Mouse (Mus musculus) C2C12 (cell line): ENCODE results near the gene Asnsd1.
"Not testable (repeated sequence)": the region's sequence is repeated elsewhere in the genome, so short reads cannot be mapped to it uniquely, and the experiment has no call there.

ENCODE experiments used
- CEBPB ChIP-seq: IDR thresholded peaks from one replicate; pipeline ENCODE4 v1.6.1; 2011; ENCODE audit warnings: low read depth, mild to moderate bottlenecking, control low read depth, moderate library complexity
- CTCF ChIP-seq: IDR thresholded peaks from one replicate; pipeline ENCODE4 v1.5.1; 2011; ENCODE audit not compliant: control insufficient read depth, insufficient read depth, insufficient read length
- FOSL1 ChIP-seq: IDR thresholded peaks from one replicate; pipeline ENCODE4 v1.8.0; 2011; ENCODE audit warnings: mild to moderate bottlenecking, low read length; ENCODE audit not compliant: poor library complexity, insufficient read depth, severe bottlenecking
- MAX ChIP-seq: IDR thresholded peaks from one replicate; pipeline ENCODE4 v1.6.1; 2011; ENCODE audit warnings: mild to moderate bottlenecking, control low read depth
- MYOD1 ChIP-seq: IDR thresholded peaks from one replicate; pipeline ENCODE4 v1.6.1; 2011; ENCODE audit warnings: low read depth; ENCODE audit not compliant: control insufficient read depth, insufficient read length
- MYOG ChIP-seq: IDR thresholded peaks from one replicate; pipeline ENCODE4 v1.6.1; 2011; ENCODE audit not compliant: control insufficient read depth, insufficient read length; ENCODE audit errors: extremely low read depth
- USF1 ChIP-seq: IDR thresholded peaks from one replicate; pipeline ENCODE4 v1.6.1; 2011; ENCODE audit warnings: low read depth, mild to moderate bottlenecking, control low read depth, moderate library complexity

DNA sequence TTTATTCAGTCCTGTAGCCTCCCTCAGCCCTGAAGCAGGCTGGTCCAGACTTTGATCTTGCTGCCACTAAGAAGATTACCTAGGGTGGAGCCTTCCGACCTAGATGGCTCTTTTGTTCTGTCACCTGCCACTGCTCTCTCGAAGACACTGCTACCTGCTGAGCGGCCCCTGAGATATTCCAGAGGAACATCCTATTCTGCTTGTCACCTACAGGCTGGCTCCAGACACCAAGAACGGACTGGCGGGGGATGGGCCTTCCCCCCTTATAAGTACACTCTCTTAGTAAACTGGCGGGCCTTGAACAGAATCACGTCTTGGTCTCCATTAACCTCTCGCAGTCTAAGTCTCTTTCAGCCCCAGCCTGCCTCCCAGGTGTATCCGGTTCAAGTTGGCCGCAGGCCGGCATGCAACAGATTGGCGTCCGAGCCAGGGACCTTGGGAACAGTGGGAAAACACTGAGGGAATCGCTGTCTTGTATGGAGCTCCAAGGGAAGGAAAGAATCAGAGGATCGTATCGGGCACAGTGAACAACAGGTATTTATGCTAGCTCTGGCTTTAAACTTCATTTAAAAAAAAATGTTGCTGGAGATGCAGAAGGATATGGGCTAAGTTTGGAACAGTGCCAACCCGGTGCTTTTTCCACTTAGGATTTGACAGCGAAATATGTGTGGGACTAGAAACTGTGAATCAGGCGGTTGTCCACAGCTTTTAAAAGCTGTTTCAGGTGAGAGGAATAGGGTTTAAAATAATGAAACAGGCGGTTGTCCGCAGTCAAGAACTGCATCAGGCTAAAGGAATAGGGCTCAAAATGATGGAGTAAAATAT lies 41.6 kb upstream of the Asnsd1 start:
- not testable (repeated sequence) for TF ChIP-seq CTCF, MAX, USF1, MYOG, CEBPB, FOSL1, MYOD1
